Mouse (Mus musculus) hindbrain, embryonic 11.5 days (tissue): ENCODE data around the gene Macrod2. TPM values are rescaled to one million over a fixed set of nuclear protein-coding genes. Genes with fewer than 3 reads are reported as not detected.
A peak's percentile ranks its signal among the peaks of the same experiment; 100 is the strongest.

Source experiments
- ATAC-seq: fragments of 200-750 bp; cut with Nextera tagmentation; 2 replicates; pipeline ENCODE4 v1.8.0; 2017; ENCODE audit warnings: mild to moderate bottlenecking, moderate TSS enrichment, moderate library complexity; ENCODE audit not compliant: low FRiP score
- DNase-seq: peaks from one replicate; pipeline ENCODE4 v3.0.0-alpha.2; 2015; ENCODE audit warnings: low spot score
- H3K27ac ChIP-seq: fragments of 300-500 bp; sonication (generic); 2 replicates; pipeline ENCODE4 v1.5.1; 2014; ENCODE audit warnings: mild to moderate bottlenecking, low read depth, low read length
- H3K27me3 ChIP-seq: fragments of 300-500 bp; sonication (generic); 2 replicates; pipeline ENCODE4 v1.6.1; 2014; ENCODE audit warnings: mild to moderate bottlenecking, low read length, moderate library complexity, mixed read lengths; ENCODE audit not compliant: control insufficient read depth, insufficient read depth
- H3K36me3 ChIP-seq: fragments of 300-500 bp; sonication (generic); 2 replicates; pipeline ENCODE4 v1.6.1; 2014; ENCODE audit warnings: mild to moderate bottlenecking, low read length, moderate library complexity, mixed read lengths; ENCODE audit not compliant: control insufficient read depth, insufficient read depth
- H3K4me1 ChIP-seq: fragments of 300-500 bp; sonication (generic); replicated peaks from 2 replicates; pipeline ENCODE4 v1.6.1; 2014; ENCODE audit warnings: low read length, mixed read lengths; ENCODE audit not compliant: control insufficient read depth, insufficient read depth
- H3K4me2 ChIP-seq: fragments of 300-500 bp; sonication (generic); replicated peaks from 2 replicates; pipeline ENCODE4 v1.6.1; 2014; ENCODE audit warnings: mild to moderate bottlenecking, low read depth, low read length
- H3K4me3 ChIP-seq: fragments of 300-500 bp; sonication (generic); 2 replicates; pipeline ENCODE4 v1.5.1; 2014; ENCODE audit warnings: low read depth, low read length
- H3K9ac ChIP-seq: fragments of 300-500 bp; sonication (generic); 2 replicates; pipeline ENCODE4 v1.6.1; 2014; ENCODE audit warnings: low read depth, low read length
- H3K9me3 ChIP-seq: fragments of 300-500 bp; sonication (generic); 2 replicates; pipeline ENCODE4 v1.6.1; 2016; ENCODE audit warnings: low read length; ENCODE audit not compliant: control insufficient read depth
- WGBS: fragments of 180-500 bp; shearing (Covaris S2); extraction: QIAGEN DNeasy Blood & Tissue Kit; methylation state at CpG from one replicate; pipeline ENCODE4 v1.1.7; 2014; 5-methylcytosine and 5-hydroxymethylcytosine counted together
- polyA plus RNA-seq: library from polyadenylated mRNA; unstranded; fragments of >200 nt; fragmentation: Nextera tagmentation; extraction: Ambion mirVana; gene quantifications from 2 replicates; pipeline ENCODE4 v1.2.1, GENCODE M21; 2014

Gene Macrod2
- polyA plus RNA-seq, 1 experiment from 2014 or later, result 42.5 TPM

GRCm38 (mm10) chr2:141013443-141014165, 618.5 kb downstream of the Macrod2 start:
- H3K4me3 ChIP-seq, result no peak overlapping the region
- 59% methylated on average over 8 of the region's 8 CpGs for WGBS
- no peak overlapping the region for H3K27ac ChIP-seq
- H3K36me3 ChIP-seq, result no peaks in the 10 kb centered on the region
- ATAC-seq, result peak; percentile 33; the same call in 1 of the 2 replicates
- no peak overlapping the region for H3K9ac ChIP-seq
- H3K4me2 ChIP-seq, result no peak overlapping the region
- DNase-seq, result no peak
- H3K9me3 ChIP-seq, result no peaks in the 10 kb centered on the region
- H3K4me1 ChIP-seq, result no peaks in the 10 kb centered on the region
- no peaks in the 10 kb centered on the region for H3K27me3 ChIP-seq

GRCm38 (mm10) chr2:141022971-141023370, 627.9 kb downstream of the Macrod2 start:
- no peak overlapping the region for H3K9ac ChIP-seq
- no peak for ATAC-seq
- WGBS, result 82% methylated on average over 4 of the region's 4 CpGs
- no peak overlapping the region for H3K27ac ChIP-seq
- H3K4me3 ChIP-seq, result no peak overlapping the region
- no peaks in the 10 kb centered on the region for H3K4me1 ChIP-seq
- no peak overlapping the region for H3K4me2 ChIP-seq
- no peaks in the 10 kb centered on the region for H3K36me3 ChIP-seq
- H3K27me3 ChIP-seq, result no peaks in the 10 kb centered on the region
- DNase-seq, result no peak
- no peaks in the 10 kb centered on the region for H3K9me3 ChIP-seq

- no peak overlapping the region for H3K4me3 ChIP-seq
- ATAC-seq (no peak), DNase-seq (no peak)
Observed at GRCm38 (mm10) chr2:141023916-141024315, 628.8 kb downstream of the Macrod2 start.

GRCm38 (mm10) chr2:141024316-141025043, 629.4 kb downstream of the Macrod2 start:
- H3K4me3 ChIP-seq, result no peak overlapping the region
- no peaks in the 10 kb centered on the region for H3K9me3 ChIP-seq
- H3K27me3 ChIP-seq, result no peaks in the 10 kb centered on the region
- no peak overlapping the region for H3K4me2 ChIP-seq
- no peak overlapping the region for H3K27ac ChIP-seq
- 62% methylated on average over 6 of the region's 6 CpGs for WGBS
- no peaks in the 10 kb centered on the region for H3K4me1 ChIP-seq
- ATAC-seq (peak; percentile 65; the same call in 1 of the 2 replicates), DNase-seq (no peak)
- no peaks in the 10 kb centered on the region for H3K36me3 ChIP-seq
- no peak overlapping the region for H3K9ac ChIP-seq

More at GRCm38 (mm10) chr2:141023916-141024315, 628.8 kb downstream of the Macrod2 start:
- H3K36me3 ChIP-seq, result no peaks in the 10 kb centered on the region
- H3K4me2 ChIP-seq, result no peak overlapping the region
- 54% methylated on average over 7 of the region's 7 CpGs for WGBS
- H3K4me1 ChIP-seq, result no peaks in the 10 kb centered on the region
- H3K27ac ChIP-seq, result no peak overlapping the region
- no peak overlapping the region for H3K9ac ChIP-seq
- H3K9me3 ChIP-seq, result no peaks in the 10 kb centered on the region
- H3K27me3 ChIP-seq, result no peaks in the 10 kb centered on the region

- Histone ChIP-seq H3K4me1 (no peaks in the 10 kb centered on the region), H3K9ac (no peak overlapping the region), H3K27ac (no peak overlapping the region), H3K4me3 (no peak overlapping the region), H3K4me2 (no peak overlapping the region), H3K36me3 (no peaks in the 10 kb centered on the region), H3K27me3 (no peaks in the 10 kb centered on the region), H3K9me3 (no peaks in the 10 kb centered on the region)
- DNase-seq (peak; percentile 24), ATAC-seq (peak; percentile 80)
- 17% methylated on average over 4 of the region's 4 CpGs for WGBS
Observed at GRCm38 (mm10) chr2:141056685-141057454, 661.8 kb downstream of the Macrod2 start.

- ATAC-seq (no peak), DNase-seq (no peak)
- no peak overlapping the region for H3K27ac ChIP-seq
- no peaks in the 10 kb centered on the region for H3K4me1 ChIP-seq
- 30% methylated on average over 4 of the region's 4 CpGs for WGBS
- H3K27me3 ChIP-seq, result no peaks in the 10 kb centered on the region
- H3K9ac ChIP-seq, result no peak overlapping the region
- no peaks in the 10 kb centered on the region for H3K36me3 ChIP-seq
- no peak overlapping the region for H3K4me3 ChIP-seq
- H3K9me3 ChIP-seq, result no peaks in the 10 kb centered on the region
- no peak overlapping the region for H3K4me2 ChIP-seq
Observed at GRCm38 (mm10) chr2:141057455-141057833, 662.3 kb downstream of the Macrod2 start.

GRCm38 (mm10) chr2:141073981-141074855, 679.1 kb downstream of the Macrod2 start:
- Histone ChIP-seq H3K4me3 (no peak overlapping the region), H3K4me1 (no peaks in the 10 kb centered on the region), H3K9ac (no peak overlapping the region), H3K9me3 (no peaks in the 10 kb centered on the region), H3K36me3 (no peaks in the 10 kb centered on the region), H3K27me3 (no peaks in the 10 kb centered on the region), H3K27ac (no peak overlapping the region), H3K4me2 (no peak overlapping the region)
- peak; percentile 12 for DNase-seq
- WGBS, result 65% methylated on average over 8 of the region's 8 CpGs
- ATAC-seq, result peak; percentile 82; the same call in 1 of the 2 replicates

GRCm38 (mm10) chr2:141078221-141078620, 683.1 kb downstream of the Macrod2 start:
- ATAC-seq, result no peak
- Histone ChIP-seq H3K4me2 (no peak overlapping the region), H3K27me3 (no peaks in the 10 kb centered on the region), H3K4me3 (no peak overlapping the region), H3K9ac (no peak overlapping the region), H3K27ac (no peak overlapping the region), H3K36me3 (no peaks in the 10 kb centered on the region), H3K9me3 (0 out of 2 replicates have a peak, but pooled peaks cover 3% of the 10 kb centered on the region), H3K4me1 (no peaks in the 10 kb centered on the region)
- DNase-seq, result no peak
